Mouse (Mus musculus) CH12.LX (cell line): ENCODE results near the gene Spast. TPM values are rescaled to one million over a fixed set of nuclear protein-coding genes. Genes with fewer than 3 reads are reported as not detected.
A peak's percentile ranks its signal among the peaks of the same experiment; 100 is the strongest.

Source experiments
- DNase-seq: peaks from one replicate; pipeline ENCODE4 v3.0.0-alpha.2; 2013; ENCODE audit errors: extremely low read depth
- H3K27ac ChIP-seq: 2 replicates; pipeline ENCODE4 v1.5.1; 2012; ENCODE audit warnings: low read depth, mild to moderate bottlenecking, control low read depth, moderate library complexity; ENCODE audit not compliant: insufficient read depth
- H3K27me3 ChIP-seq: replicated peaks from 2 replicates; pipeline ENCODE3; 2012; ENCODE audit warnings: inconsistent platforms
- H3K36me3 ChIP-seq, 2 experiments: replicated peaks in 1 of 2; 2 replicates each; pipeline versions ENCODE3 to v1.6.1; 2012; ENCODE audit warnings: inconsistent platforms in 1 of 2, low read length in 1 of 2, mild to moderate bottlenecking in 1 of 2, mixed read lengths in 1 of 2, moderate library complexity in 1 of 2; ENCODE audit not compliant: control insufficient read depth in 1 of 2, insufficient read depth in 1 of 2
- H3K4me1 ChIP-seq, 2 experiments: 2 replicates each; pipeline ENCODE4 v1.6.1; 2012; ENCODE audit warnings: inconsistent platforms in 1 of 2, moderate library complexity in 1 of 2; ENCODE audit not compliant: insufficient read depth in 2 of 2, control insufficient read depth in 1 of 2
- H3K4me2 ChIP-seq: 2 replicates; pipeline ENCODE4 v1.6.1; 2012; ENCODE audit warnings: low read depth, mild to moderate bottlenecking, control low read depth; ENCODE audit not compliant: poor library complexity, insufficient read depth, severe bottlenecking
- H3K4me3 ChIP-seq, 3 experiments: fragments of 150-350 bp in 1 of 3; sonication (generic) in 1 of 3; replicated peaks in 1 of 3; 2 replicates each; pipeline versions ENCODE3 to v1.5.1; 2011 to 2012; ENCODE audit warnings: low read depth in 2 of 3, low read length in 2 of 3, mild to moderate bottlenecking in 2 of 3, moderate library complexity in 2 of 3, control low read depth in 1 of 3, improper control_type of control experiment in 1 of 3, inconsistent platforms in 1 of 3, mixed read lengths in 1 of 3; ENCODE audit not compliant: poor library complexity in 1 of 3
- H3K79me2 ChIP-seq: replicated peaks from 2 replicates; pipeline ENCODE4 v1.6.1; 2012; ENCODE audit warnings: mild to moderate bottlenecking, moderate library complexity; ENCODE audit not compliant: control insufficient read depth, poor library complexity, insufficient read depth, severe bottlenecking; ENCODE audit errors: extremely low read depth
- H3K9ac ChIP-seq: 2 replicates; pipeline ENCODE4 v1.6.1; 2012; ENCODE audit warnings: low read depth, mild to moderate bottlenecking, control low read depth, moderate library complexity; ENCODE audit not compliant: insufficient read depth
- H3K9me3 ChIP-seq: replicated peaks from 2 replicates; pipeline ENCODE3; 2012; ENCODE audit warnings: low read length, inconsistent platforms, mixed read lengths
- BHLHE40 ChIP-seq: IDR thresholded peaks from 2 replicates; pipeline ENCODE4 v1.6.1; 2011; ENCODE audit warnings: mild to moderate bottlenecking, low read depth, low read length, improper control_type of control experiment
- CHD1 ChIP-seq: IDR thresholded peaks from 2 replicates; pipeline ENCODE4 v1.6.1; 2012; ENCODE audit warnings: low read depth, low read length, improper control_type of control experiment, inconsistent platforms
- CTCF ChIP-seq, 2 experiments: IDR thresholded peaks in 1 of 2; conservative IDR thresholded peaks in 1 of 2; 2 replicates each; pipeline ENCODE4 v1.5.1; 2011 to 2012; ENCODE audit warnings: low read depth in 2 of 2, low read length in 2 of 2, improper control_type of control experiment in 1 of 2, inconsistent platforms in 1 of 2, mild to moderate bottlenecking in 1 of 2, moderate library complexity in 1 of 2
- E2F4 ChIP-seq: IDR thresholded peaks from 2 replicates; pipeline ENCODE4 v1.6.1; 2011; ENCODE audit warnings: low read depth, low read length, improper control_type of control experiment; ENCODE audit not compliant: insufficient replicate concordance
- ELF1 ChIP-seq: IDR thresholded peaks from 2 replicates; pipeline ENCODE4 v1.6.1; 2014; ENCODE audit warnings: low read depth, mild to moderate bottlenecking, inconsistent platforms, low read length, improper control_type of control experiment
- GABPA ChIP-seq: IDR thresholded peaks from 2 replicates; pipeline ENCODE4 v1.6.1; 2012; ENCODE audit warnings: low read depth, low read length, improper control_type of control experiment, inconsistent platforms; ENCODE audit not compliant: insufficient replicate concordance
- HCFC1 ChIP-seq: IDR thresholded peaks from 2 replicates; pipeline ENCODE4 v1.6.1; 2012; ENCODE audit warnings: low read depth, mild to moderate bottlenecking, inconsistent platforms, low read length, improper control_type of control experiment
- JUND ChIP-seq: conservative IDR thresholded peaks from 2 replicates; pipeline ENCODE4 v1.6.1; 2011; ENCODE audit warnings: low read depth, low read length, improper control_type of control experiment
- MAFK ChIP-seq: IDR thresholded peaks from 2 replicates; pipeline ENCODE4 v1.6.1; 2011; ENCODE audit warnings: low read length, improper control_type of control experiment; ENCODE audit not compliant: insufficient replicate concordance
- MAX ChIP-seq: IDR thresholded peaks from 2 replicates; pipeline ENCODE4 v1.6.1; 2011; ENCODE audit warnings: low read length, improper control_type of control experiment
- MXI1 ChIP-seq: IDR thresholded peaks from 2 replicates; pipeline ENCODE4 v1.6.1; 2011; ENCODE audit warnings: mild to moderate bottlenecking, low read depth, low read length, improper control_type of control experiment
- MYC ChIP-seq: IDR thresholded peaks from 2 replicates; pipeline ENCODE4 v1.6.1; 2011; ENCODE audit warnings: low read depth, mild to moderate bottlenecking, improper control_type of control experiment, low read length
- NRF1 ChIP-seq: IDR thresholded peaks from 2 replicates; pipeline ENCODE4 v1.6.1; 2014; ENCODE audit warnings: low read depth, mild to moderate bottlenecking, inconsistent platforms, low read length, improper control_type of control experiment, moderate library complexity
- POLR2A ChIP-seq: IDR thresholded peaks from 2 replicates; pipeline ENCODE4 v1.6.1; 2011; ENCODE audit warnings: low read depth, mild to moderate bottlenecking, improper control_type of control experiment, low read length
- POLR2AphosphoS2 ChIP-seq: IDR thresholded peaks from 2 replicates; pipeline ENCODE4 v1.6.1; 2011; ENCODE audit warnings: low read depth, low read length, improper control_type of control experiment
- RAD21 ChIP-seq: IDR thresholded peaks from 2 replicates; pipeline ENCODE4 v1.6.1; 2011; ENCODE audit warnings: low read depth, mild to moderate bottlenecking, low read length, improper control_type of control experiment, moderate library complexity
- SIN3A ChIP-seq: IDR thresholded peaks from 2 replicates; pipeline ENCODE4 v1.6.1; 2012; ENCODE audit warnings: low read length, improper control_type of control experiment, inconsistent platforms
- TBP ChIP-seq: conservative IDR thresholded peaks from 2 replicates; pipeline ENCODE4 v1.6.1; 2011; ENCODE audit warnings: low read depth, low read length, improper control_type of control experiment
- TCF12 ChIP-seq: IDR thresholded peaks from 2 replicates; pipeline ENCODE4 v1.6.1; 2014; ENCODE audit warnings: low read depth, mild to moderate bottlenecking, inconsistent platforms, low read length, improper control_type of control experiment
- UBTF ChIP-seq: IDR thresholded peaks from 2 replicates; pipeline ENCODE4 v1.6.1; 2012; ENCODE audit warnings: low read depth, mild to moderate bottlenecking, inconsistent platforms, low read length, improper control_type of control experiment, moderate library complexity
- USF2 ChIP-seq: conservative IDR thresholded peaks from 2 replicates; pipeline ENCODE4 v1.6.1; 2011; ENCODE audit warnings: low read depth, low read length, improper control_type of control experiment
- ZKSCAN1 ChIP-seq: IDR thresholded peaks from 2 replicates; pipeline ENCODE4 v1.6.1; 2012; ENCODE audit warnings: low read depth, inconsistent platforms, low read length, improper control_type of control experiment, borderline replicate concordance
- dilution Hi-C: fragments of 300-500 bp; cut with MboI; formaldehyde crosslinking; loops from 2 replicates; pipeline ENCODE4 v1.14.3; 2020; ENCODE audit warnings: low sequenced_read_pairs; ENCODE audit not compliant: extremely low pct_unique_long_range_greater_than_20kb, extremely low pct_ligation_motif_present
- in situ Hi-C: fragments of 300-500 bp; cut with MboI; formaldehyde crosslinking; loops from 3 replicates; pipeline ENCODE4 v1.14.3; 2019; ENCODE audit warnings: low sequenced_read_pairs, low pct_ligation_motif_present, low pct_unique_long_range_greater_than_20kb, mixed read lengths
- polyA plus RNA-seq: library from polyadenylated mRNA; unstranded; fragments of >175 nt; gene quantifications from 2 replicates; pipeline ENCODE4 v1.2.1, GENCODE M21; 2012; ENCODE audit warnings: low read depth; ENCODE audit not compliant: insufficient read length
- total RNA-seq, 2 experiments: library from RNA; depleted of rRNA; stranded (reverse); fragments of 300-350 nt in 1 of 2; fragments of >200 nt in 1 of 2; gene quantifications; 2 replicates each; pipeline ENCODE4 v1.2.3; 2012 to 2014

Spast gene
- total and polyA plus RNA-seq, 3 experiments = 15.0 to 26.8 (median 21.7) TPM

- in situ Hi-C loops (no loop called here), dilution Hi-C loops (no loop called here)
- Histone ChIP-seq H3K36me3 (peaks cover 17 to 78% of the 10 kb centered on the region in 2 experiments), H3K9ac (no peak overlapping the region), H3K4me3 (no peak overlapping the region), H3K27me3 (no peaks in the 10 kb centered on the region), H3K4me2 (no peak overlapping the region), H3K9me3 (no peaks in the 10 kb centered on the region), H3K79me2 (no peaks in the 10 kb centered on the region), H3K4me1 (no peaks in the 10 kb centered on the region), H3K27ac (no peak overlapping the region)
- TF ChIP-seq MAX (no peak), HCFC1 (no peak), ZKSCAN1 (no peak), SIN3A (no peak), TCF12 (no peak), MAFK (no peak)
- no peak for DNase-seq
Measured at GRCm38 (mm10) chr17:74430074-74430473, 91.3 kb downstream of the Spast start.

- peaks cover 15 to 77% of the 10 kb centered on the region in 2 experiments for H3K36me3 ChIP-seq
- no peaks in the 10 kb centered on the region for H3K79me2 ChIP-seq
- H3K27me3 ChIP-seq = no peaks in the 10 kb centered on the region
- H3K4me3 ChIP-seq = no peak overlapping the region
- peak; percentile 48 for TF ChIP-seq BHLHE40
- TF ChIP-seq CHD1 = no peak
- TF ChIP-seq, all 38 proteins: peak for 1
- H3K27ac ChIP-seq = no peak overlapping the region
- H3K4me1 ChIP-seq = no peaks in the 10 kb centered on the region
- DNase-seq = peak; percentile 15
- no peaks in the 10 kb centered on the region for H3K9me3 ChIP-seq
- in situ Hi-C loops (no loop called here), dilution Hi-C loops (no loop called here)
- H3K4me2 ChIP-seq = no peak overlapping the region
- H3K9ac ChIP-seq = no peak overlapping the region
Measured at GRCm38 (mm10) chr17:74431481-74431880, 92.7 kb downstream of the Spast start.

- TF ChIP-seq MXI1 (no peak), E2F4 (no peak), USF2 (no peak), CHD1 (no peak), POLR2A (no peak), ELF1 (no peak), GABPA (no peak), TCF12 (no peak), CTCF (conservative IDR thresholded peaks at IDR 0.05 in 1 of 2, IDR thresholded peaks at IDR 0.05 in 1 of 2; ENCODE audit: low read depth in 2 of 2, low read length in 2 of 2) (no peak), HCFC1 (no peak), NRF1 (no peak), BHLHE40 (no peak), MAX (no peak), RAD21 (no peak), TBP (no peak), POLR2AphosphoS2 (no peak), MYC (no peak), JUND (no peak), UBTF (no peak)
- TF ChIP-seq, all 38 proteins: peak for 0
- no peaks in the 10 kb centered on the region for H3K4me1 ChIP-seq
- in situ Hi-C loops (no loop called here), dilution Hi-C loops (no loop called here)
- no peak overlapping the region for H3K4me2 ChIP-seq
- H3K27me3 ChIP-seq = no peaks in the 10 kb centered on the region
- H3K79me2 ChIP-seq = no peaks in the 10 kb centered on the region
- peaks cover 8 to 70% of the 10 kb centered on the region in 2 experiments for H3K36me3 ChIP-seq
- no peak overlapping the region for H3K4me3 ChIP-seq
- no peak for DNase-seq
- H3K9me3 ChIP-seq = no peaks in the 10 kb centered on the region
- H3K27ac ChIP-seq = no peak overlapping the region
- no peak overlapping the region for H3K9ac ChIP-seq
Measured at GRCm38 (mm10) chr17:74432631-74433030, 93.8 kb downstream of the Spast start.
